Mouse (Mus musculus): Measurements from ENCODE around the gene Secisbp2l.

- TF ChIP-seq MXI1 (IDR thresholded peaks at IDR 0.05; ENCODE audit: low read depth, low read length) (no peak), USF2 (conservative IDR thresholded peaks at IDR 0.05; ENCODE audit: low read depth, low read length) (peak; percentile 63), EP300 (IDR thresholded peaks at IDR 0.05; ENCODE audit: low read length) (no peak), MAFK (IDR thresholded peaks at IDR 0.05; ENCODE audit: insufficient replicate concordance, low read length) (no peak), MAX (IDR thresholded peaks at IDR 0.05; ENCODE audit: low read length) (no peak), CTCF (conservative IDR thresholded peaks at IDR 0.05 in 1 of 2, IDR thresholded peaks at IDR 0.05 in 1 of 2; ENCODE audit: low read depth in 2 of 2, low read length in 2 of 2) (no peak), SIN3A (IDR thresholded peaks at IDR 0.05; ENCODE audit: low read length) (no peak), SMC3 (IDR thresholded peaks at IDR 0.05; ENCODE audit: low read depth, low read length) (no peak)
Observed at GRCm38 (mm10) chr2:125790242-125790641, 7.6 kb upstream of the Secisbp2l start.

Data from CH12.LX (cell line).